Mouse (Mus musculus) limb, embryonic 13.5 days (tissue): ENCODE measurements around the gene Sparc. TPM values are rescaled to one million over a fixed set of nuclear protein-coding genes. Genes with fewer than 3 reads are reported as not detected.

ENCODE experiments used
- ATAC-seq: fragments of 200-750 bp; cut with Nextera tagmentation; 2 replicates; pipeline ENCODE4 v1.8.0; 2017; ENCODE audit warnings: low read depth, moderate number of reproducible peaks, moderate TSS enrichment; ENCODE audit not compliant: low FRiP score
- H3K27ac ChIP-seq: fragments of 300-500 bp; sonication (generic); 2 replicates; pipeline ENCODE4 v1.5.1; 2015; ENCODE audit warnings: inconsistent platforms, mild to moderate bottlenecking, moderate library complexity
- H3K27me3 ChIP-seq: fragments of 300-500 bp; sonication (generic); 2 replicates; pipeline ENCODE4 v1.6.1; 2015; ENCODE audit warnings: mild to moderate bottlenecking, inconsistent platforms
- H3K36me3 ChIP-seq: fragments of 300-500 bp; sonication (generic); 2 replicates; pipeline ENCODE4 v1.6.1; 2015; ENCODE audit warnings: inconsistent platforms, mild to moderate bottlenecking, moderate library complexity
- H3K4me1 ChIP-seq: fragments of 300-500 bp; sonication (generic); 2 replicates; pipeline ENCODE4 v1.6.1; 2015; ENCODE audit warnings: inconsistent platforms
- H3K4me2 ChIP-seq: fragments of 300-500 bp; sonication (generic); replicated peaks from 2 replicates; pipeline ENCODE4 v1.6.1; 2015; ENCODE audit warnings: inconsistent platforms, mild to moderate bottlenecking, moderate library complexity
- H3K4me3 ChIP-seq: fragments of 300-500 bp; sonication (generic); 2 replicates; pipeline ENCODE4 v1.5.1; 2015; ENCODE audit warnings: moderate library complexity, mild to moderate bottlenecking, inconsistent platforms
- H3K9ac ChIP-seq: fragments of 300-500 bp; sonication (generic); 2 replicates; pipeline ENCODE4 v1.6.1; 2015; ENCODE audit warnings: mild to moderate bottlenecking, inconsistent platforms
- H3K9me3 ChIP-seq: fragments of 300-500 bp; sonication (generic); 2 replicates; pipeline ENCODE4 v1.6.1; 2016; ENCODE audit warnings: inconsistent platforms
- WGBS: fragments of 180-500 bp; shearing (Covaris S2); methylation state at CpG from one replicate; pipeline ENCODE4 v1.1.7; 2015; 5-methylcytosine and 5-hydroxymethylcytosine counted together
- polyA plus RNA-seq: library from polyadenylated mRNA; unstranded; fragments of >200 nt; fragmentation: Nextera tagmentation; extraction: Ambion mirVana; gene quantifications from 2 replicates; pipeline ENCODE4 v1.2.1, GENCODE M21; 2015

Sparc gene
- polyA plus RNA-seq, 1 experiment from 2014 or later = 1,317 TPM

DNA sequence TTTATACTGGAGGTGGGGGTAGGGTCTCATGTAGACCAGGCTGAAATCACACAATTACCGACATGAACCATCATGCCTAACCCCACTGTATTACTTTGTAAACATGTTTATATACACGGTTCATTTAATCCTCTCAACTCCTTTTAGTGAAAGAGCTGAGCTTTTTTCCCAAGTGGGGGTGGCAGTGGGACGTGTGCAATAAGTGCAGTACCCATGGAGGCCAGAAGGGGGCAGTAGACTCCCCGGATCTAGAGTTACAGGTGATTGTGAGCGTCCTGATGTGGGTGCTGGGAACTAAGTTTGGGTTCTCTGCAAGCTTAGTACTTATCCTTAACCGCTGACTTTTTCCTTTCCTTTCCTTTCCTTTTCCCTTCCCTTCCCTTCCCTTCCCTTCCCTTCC, 49.1 kb downstream of the Sparc start:
- WGBS = 67% methylated on average over 6 of the region's 6 CpGs

GRCm38 (mm10) chr11:55373373-55373772, 49.6 kb downstream of the Sparc start:
- H3K9me3 ChIP-seq = no peaks in the 10 kb centered on the region
- no peak for ATAC-seq
- H3K4me1 ChIP-seq = peaks cover 8% of the 10 kb centered on the region; the same call in 1 of the 2 replicates
- H3K36me3 ChIP-seq = no peaks in the 10 kb centered on the region
- no peak overlapping the region for H3K27ac ChIP-seq
- no peak overlapping the region for H3K4me3 ChIP-seq
- peaks cover 16% of the 10 kb centered on the region; the same call in 1 of the 2 replicates for H3K27me3 ChIP-seq
- H3K9ac ChIP-seq = no peak overlapping the region
- no peak overlapping the region for H3K4me2 ChIP-seq
- 78% methylated on average over 12 of the region's 12 CpGs for WGBS

More for the DNA sequence above, 49.1 kb downstream of the Sparc start:
- Histone ChIP-seq H3K4me1 (peaks cover 11% of the 10 kb centered on the region; the same call in 1 of the 2 replicates), H3K9me3 (no peaks in the 10 kb centered on the region), H3K27ac (no peak overlapping the region), H3K4me2 (no peak overlapping the region), H3K36me3 (no peaks in the 10 kb centered on the region), H3K27me3 (peaks cover 16% of the 10 kb centered on the region; the same call in 1 of the 2 replicates), H3K9ac (no peak overlapping the region), H3K4me3 (no peak overlapping the region)
- ATAC-seq = no peak

- Histone ChIP-seq H3K9ac (no peak overlapping the region), H3K27ac (no peak overlapping the region), H3K4me1 (0 out of 2 replicates have a peak, but pooled peaks cover 5% of the 10 kb centered on the region), H3K4me3 (no peak overlapping the region), H3K36me3 (no peaks in the 10 kb centered on the region), H3K4me2 (no peak overlapping the region), H3K27me3 (peaks cover 16% of the 10 kb centered on the region; the same call in 1 of the 2 replicates), H3K9me3 (no peaks in the 10 kb centered on the region)
- 37% methylated on average over 6 of the region's 6 CpGs for WGBS
- no peak for ATAC-seq
These were observed 51.0 kb downstream of the Sparc start for GRCm38 (mm10) chr11:55372001-55372400.

DNA sequence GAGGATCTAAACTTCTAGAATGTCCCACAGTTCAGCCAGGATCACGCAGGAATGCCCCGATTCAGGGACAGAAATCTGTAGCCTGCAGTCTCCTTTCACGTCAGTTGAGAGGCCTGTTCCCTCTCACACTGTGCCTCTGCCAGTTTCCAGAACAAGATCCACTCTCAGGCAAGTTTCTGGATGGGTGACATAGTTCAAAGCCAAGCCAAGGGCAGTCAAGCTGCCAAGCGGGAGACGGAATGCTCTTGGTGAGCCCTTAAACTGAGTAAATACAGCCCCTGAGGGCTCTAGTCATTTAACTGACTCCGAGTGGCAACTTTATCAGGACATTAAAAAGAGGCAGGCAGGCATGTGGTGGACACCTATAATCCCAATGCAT, 53.9 kb downstream of the Sparc start:
- H3K27ac ChIP-seq = no peak overlapping the region
- ATAC-seq = no peak
- no peak overlapping the region for H3K9ac ChIP-seq
- 46% methylated on average over 6 of the region's 6 CpGs for WGBS
- peaks cover 28% of the 10 kb centered on the region for H3K4me1 ChIP-seq
- no peaks in the 10 kb centered on the region for H3K36me3 ChIP-seq
- H3K4me2 ChIP-seq = no peak overlapping the region
- peaks cover 10% of the 10 kb centered on the region; the same call in 1 of the 2 replicates for H3K27me3 ChIP-seq
- H3K4me3 ChIP-seq = no peak overlapping the region
- H3K9me3 ChIP-seq = no peaks in the 10 kb centered on the region

GRCm38 (mm10) chr11:55368388-55369092, 54.4 kb downstream of the Sparc start:
- H3K27me3 ChIP-seq = peaks cover 5% of the 10 kb centered on the region; the same call in 1 of the 2 replicates
- 51% methylated on average over 4 of the region's 4 CpGs for WGBS
- no peak overlapping the region for H3K27ac ChIP-seq
- no peaks in the 10 kb centered on the region for H3K36me3 ChIP-seq
- no peak overlapping the region for H3K9ac ChIP-seq
- no peak overlapping the region for H3K4me3 ChIP-seq
- ATAC-seq = no peak
- H3K9me3 ChIP-seq = no peaks in the 10 kb centered on the region
- no peak overlapping the region for H3K4me2 ChIP-seq
- peaks cover 28% of the 10 kb centered on the region for H3K4me1 ChIP-seq

GRCm38 (mm10) chr11:55367783-55368182, 55.2 kb downstream of the Sparc start:
- Histone ChIP-seq H3K27me3 (no peaks in the 10 kb centered on the region; the same call in 1 of the 2 replicates), H3K27ac (no peak overlapping the region), H3K4me3 (no peak overlapping the region), H3K9me3 (no peaks in the 10 kb centered on the region), H3K4me2 (no peak overlapping the region), H3K4me1 (peaks cover 28% of the 10 kb centered on the region), H3K36me3 (no peaks in the 10 kb centered on the region), H3K9ac (no peak overlapping the region)
- WGBS = 47% methylated on average over 10 of the region's 10 CpGs
- ATAC-seq = no peak

DNA sequence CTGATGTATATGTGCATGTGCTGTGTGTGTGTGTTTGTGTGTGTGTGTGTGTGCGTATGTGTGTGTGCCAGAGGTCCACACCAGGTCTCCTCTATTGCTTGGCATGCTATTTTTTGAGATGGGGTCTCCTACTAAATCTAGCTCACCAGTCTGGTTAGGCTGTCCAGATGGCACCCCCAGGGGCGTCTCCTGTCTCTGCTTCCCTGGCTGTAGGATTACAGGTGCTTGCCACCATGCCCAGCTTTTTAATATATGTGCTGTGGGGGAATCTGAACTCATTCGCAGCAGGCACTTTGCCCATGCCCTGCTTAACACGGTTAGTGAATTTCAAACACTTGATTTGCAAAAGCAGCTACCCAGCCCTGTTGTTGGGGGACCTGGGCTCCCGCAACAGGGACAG, 57.1 kb downstream of the Sparc start:
- H3K9ac ChIP-seq = no peak overlapping the region
- H3K4me2 ChIP-seq = no peak overlapping the region
- no peak overlapping the region for H3K4me3 ChIP-seq
- 68% methylated on average over 5 of the region's 5 CpGs for WGBS
- H3K9me3 ChIP-seq = no peaks in the 10 kb centered on the region
- H3K27me3 ChIP-seq = no peaks in the 10 kb centered on the region; the same call in 1 of the 2 replicates
- ATAC-seq = no peak
- peaks cover 28% of the 10 kb centered on the region for H3K4me1 ChIP-seq
- no peak overlapping the region for H3K27ac ChIP-seq
- H3K36me3 ChIP-seq = no peaks in the 10 kb centered on the region

- H3K4me1 ChIP-seq = peaks cover 28% of the 10 kb centered on the region
- H3K36me3 ChIP-seq = no peaks in the 10 kb centered on the region
These were observed 57.7 kb downstream of the Sparc start for GRCm38 (mm10) chr11:55365242-55365641.

GRCm38 (mm10) chr11:55364662-55365061, 58.3 kb downstream of the Sparc start:
- Histone ChIP-seq H3K36me3 (no peaks in the 10 kb centered on the region), H3K9ac (0 out of 2 replicates have a peak overlapping the region, but pooled peaks have one; percentile 19), H3K4me2 (no peak overlapping the region), H3K4me3 (no peak overlapping the region), H3K4me1 (peaks cover 28% of the 10 kb centered on the region), H3K9me3 (no peaks in the 10 kb centered on the region), H3K27ac (no peak overlapping the region), H3K27me3 (no peaks in the 10 kb centered on the region; the same call in 1 of the 2 replicates)
- WGBS = 72% methylated on average over 3 of the region's 3 CpGs
- ATAC-seq = no peak

More at GRCm38 (mm10) chr11:55365242-55365641, 57.7 kb downstream of the Sparc start:
- no peak overlapping the region for H3K4me3 ChIP-seq
- no peak overlapping the region for H3K27ac ChIP-seq
- H3K9me3 ChIP-seq = no peaks in the 10 kb centered on the region
- WGBS = 20% methylated on average over 4 of the region's 4 CpGs
- H3K27me3 ChIP-seq = no peaks in the 10 kb centered on the region; the same call in 1 of the 2 replicates
- no peak for ATAC-seq
- no peak overlapping the region for H3K4me2 ChIP-seq
- H3K9ac ChIP-seq = no peak overlapping the region

DNA sequence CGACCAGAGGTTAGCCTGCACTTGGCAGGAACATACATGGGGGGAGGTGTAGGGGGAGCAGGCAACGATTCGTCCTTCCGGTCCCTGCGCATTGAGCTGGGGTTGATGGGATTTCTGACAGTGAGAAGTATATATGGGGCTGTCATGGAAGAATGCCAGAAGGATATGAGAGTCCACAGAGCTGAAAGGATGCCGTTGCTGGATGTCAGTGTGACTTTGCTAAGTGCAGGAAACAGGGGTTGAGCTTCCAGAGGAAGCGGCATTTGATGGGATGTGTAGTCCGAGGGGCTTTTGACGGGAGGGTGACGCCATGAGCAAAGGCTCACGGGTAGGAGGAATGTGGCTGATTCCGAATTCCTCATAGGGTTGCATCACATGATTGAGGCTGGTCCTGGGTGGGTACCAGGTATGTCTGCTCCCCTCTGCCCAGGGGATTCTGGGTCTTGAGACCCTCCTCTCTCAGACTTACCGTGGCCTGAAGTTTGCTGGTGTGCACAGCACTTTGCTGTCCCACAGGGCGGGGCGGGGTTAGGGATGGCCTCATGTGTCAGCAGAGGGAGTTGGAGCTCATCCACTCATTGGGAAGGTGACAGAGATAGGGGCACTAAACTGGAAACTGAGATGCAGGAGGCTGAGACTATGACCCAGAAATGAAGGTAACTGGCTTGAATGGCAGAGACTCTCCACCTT, 64.7 kb downstream of the Sparc start:
- no peaks in the 10 kb centered on the region for H3K36me3 ChIP-seq
- 73% methylated on average over 15 of the region's 15 CpGs for WGBS

DNA sequence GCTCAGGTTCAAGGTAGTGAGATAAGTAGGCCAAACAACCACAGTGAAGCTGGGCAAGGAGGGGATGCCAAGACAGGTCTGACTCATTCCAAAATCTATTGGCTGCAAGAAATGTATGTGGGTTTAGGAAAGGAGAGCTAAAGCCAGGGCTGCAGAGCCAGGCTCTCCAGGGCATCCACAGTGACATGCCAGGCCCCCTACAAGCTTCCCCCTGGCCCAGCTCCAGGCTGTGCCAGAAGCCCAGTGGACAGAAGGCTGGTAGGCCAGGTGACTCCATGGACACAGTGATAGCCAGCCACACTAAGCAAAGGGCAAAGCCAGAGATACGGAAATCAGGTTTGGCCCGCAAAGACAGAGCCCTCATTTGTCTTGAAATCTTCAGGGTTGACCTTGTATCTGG, 66.1 kb downstream of the Sparc start:
- Histone ChIP-seq H3K27ac (no peak overlapping the region), H3K9me3 (no peaks in the 10 kb centered on the region), H3K36me3 (no peaks in the 10 kb centered on the region), H3K4me2 (no peak overlapping the region), H3K9ac (no peak overlapping the region), H3K27me3 (no peaks in the 10 kb centered on the region), H3K4me1 (no peaks in the 10 kb centered on the region; the same call in 1 of the 2 replicates), H3K4me3 (no peak overlapping the region)
- ATAC-seq = no peak
- WGBS = 98% methylated on average over 2 of the region's 2 CpGs

More for the DNA sequence above, 64.7 kb downstream of the Sparc start:
- no peak overlapping the region for H3K4me2 ChIP-seq
- no peak for ATAC-seq
- H3K9ac ChIP-seq = no peak overlapping the region
- no peaks in the 10 kb centered on the region; the same call in 1 of the 2 replicates for H3K4me1 ChIP-seq
- H3K4me3 ChIP-seq = no peak overlapping the region
- no peaks in the 10 kb centered on the region for H3K27me3 ChIP-seq
- no peaks in the 10 kb centered on the region for H3K9me3 ChIP-seq
- H3K27ac ChIP-seq = no peak overlapping the region
